Mouse (Mus musculus): ENCODE results near the gene Ing5.
"Not testable (repeated sequence)": the region's sequence is repeated elsewhere in the genome, so short reads cannot be mapped to it uniquely, and the experiment has no call there.

Gene Ing5

GRCm38 (mm10) chr1:93803556-93804507 is at the start of gene Ing5:
TSS of gene Ing5 (plus strand) at chr1:93803965.
- DNase-seq (ENCODE audit: low spot score in 2 of 2) = peak; percentile 99

DNA sequence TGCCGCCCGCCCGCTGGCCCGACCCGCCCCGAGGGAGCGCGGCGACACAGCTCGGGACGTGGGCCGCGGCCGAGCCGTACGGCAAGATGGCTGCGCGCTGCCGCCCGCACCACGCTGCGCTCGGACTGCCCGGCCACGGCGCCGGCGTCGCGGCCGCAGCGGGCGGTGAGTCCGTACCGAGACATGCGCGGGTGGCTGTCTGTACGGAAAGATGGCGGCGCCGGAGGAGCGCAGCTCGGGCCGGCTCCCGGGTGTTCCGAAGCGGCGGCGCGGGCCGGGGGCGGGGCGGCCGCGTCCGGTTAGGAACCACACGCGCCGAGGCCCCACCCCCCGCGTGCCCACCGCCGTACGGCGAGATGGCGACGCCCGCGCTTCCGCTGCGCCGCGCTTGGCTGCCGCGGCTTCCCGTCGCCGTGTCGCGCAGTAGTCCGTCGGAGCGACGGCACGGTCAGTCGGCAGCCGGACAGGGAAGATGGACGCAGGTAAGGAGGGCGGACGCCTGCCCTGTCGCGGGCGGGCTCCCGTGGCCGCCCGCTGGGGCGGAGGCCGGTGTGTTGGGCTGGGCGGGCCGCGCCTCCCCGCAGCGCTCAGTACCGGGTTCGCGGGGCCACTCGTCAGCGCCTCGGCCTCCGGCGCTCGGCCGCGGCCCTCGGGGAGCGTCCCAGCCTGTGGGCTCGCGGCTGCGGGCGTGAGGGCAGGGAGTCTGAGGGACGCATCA is 49.0 kb upstream of the Ing5 start, which contains the start of gene Thap4:
TSS of gene Thap4 (minus strand) at position 292 of the 718 bp plus-strand sequence.
- DNase-seq (ENCODE audit: low spot score in 2 of 2) = peak; percentile 92 to 95

DNA sequence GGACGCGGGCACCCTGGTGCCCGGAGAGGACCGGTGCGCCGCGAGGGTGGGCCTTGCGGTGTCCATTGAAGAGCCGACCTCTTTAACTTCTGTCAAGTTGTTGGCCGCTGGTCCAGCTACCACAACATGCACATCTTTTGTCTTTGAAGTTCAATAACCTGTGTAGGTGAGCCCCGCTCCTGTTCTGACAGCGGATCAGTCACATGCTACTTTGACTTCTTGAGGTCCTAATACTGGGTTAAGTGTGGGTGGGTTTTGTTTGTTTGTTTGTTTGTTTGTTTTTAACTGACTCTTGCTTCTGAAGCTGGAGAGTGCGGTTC is 48.5 kb upstream of the Ing5 start:
- DNase-seq (ENCODE audit: low spot score in 2 of 2) = no peak

DNA sequence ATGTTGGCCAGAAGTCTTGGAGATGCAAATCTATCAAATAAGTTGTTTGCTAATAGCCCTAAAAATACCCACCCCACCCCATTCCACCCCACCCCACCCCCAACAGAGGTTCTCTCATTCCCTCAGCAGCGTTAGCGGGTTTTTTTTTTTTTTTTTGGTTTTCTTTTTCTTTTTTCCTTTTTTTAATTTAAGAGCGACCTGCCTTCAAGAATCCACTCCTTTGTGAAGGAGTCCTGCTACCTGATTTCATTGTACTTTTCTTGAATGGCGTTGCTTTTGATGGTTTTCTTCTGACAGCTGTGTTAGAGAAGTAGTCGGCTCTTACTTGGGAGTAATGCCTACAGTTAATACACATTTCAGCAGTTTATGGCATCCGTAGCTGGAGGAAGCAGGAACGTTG is 48.1 kb upstream of the Ing5 start:
- DNase-seq (ENCODE audit: low spot score in 2 of 2) = no peak

GRCm38 (mm10) chr1:93756154-93756553 is 47.6 kb upstream of the Ing5 start:
- DNase-seq (ENCODE audit: low spot score in 2 of 2) = no peak

DNA sequence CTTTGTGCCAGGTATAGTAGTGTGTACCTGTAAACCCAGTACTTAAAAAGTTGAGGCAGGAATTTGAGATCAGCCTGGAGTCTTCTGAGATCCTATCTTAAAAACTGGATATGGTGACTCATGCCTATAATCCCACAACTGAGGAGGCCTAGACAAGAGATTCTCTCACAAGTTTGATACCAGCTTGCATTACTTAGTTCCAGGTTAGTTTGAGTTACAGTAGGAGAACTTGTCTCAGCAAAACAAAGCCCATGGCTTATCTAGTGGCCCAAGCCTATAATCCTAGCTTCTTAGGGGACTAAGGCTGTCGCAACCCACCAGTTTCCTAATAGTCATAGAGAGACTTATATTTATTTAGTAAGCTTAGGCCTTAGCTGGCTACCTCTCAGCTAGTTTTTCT is 43.7 kb upstream of the Ing5 start:
- DNase-seq (ENCODE audit: low spot score in 2 of 2) = no peak

GRCm38 (mm10) chr1:93763531-93763930 is 40.2 kb upstream of the Ing5 start:
- not testable (repeated sequence) for DNase-seq (ENCODE audit: low spot score in 2 of 2)

DNA sequence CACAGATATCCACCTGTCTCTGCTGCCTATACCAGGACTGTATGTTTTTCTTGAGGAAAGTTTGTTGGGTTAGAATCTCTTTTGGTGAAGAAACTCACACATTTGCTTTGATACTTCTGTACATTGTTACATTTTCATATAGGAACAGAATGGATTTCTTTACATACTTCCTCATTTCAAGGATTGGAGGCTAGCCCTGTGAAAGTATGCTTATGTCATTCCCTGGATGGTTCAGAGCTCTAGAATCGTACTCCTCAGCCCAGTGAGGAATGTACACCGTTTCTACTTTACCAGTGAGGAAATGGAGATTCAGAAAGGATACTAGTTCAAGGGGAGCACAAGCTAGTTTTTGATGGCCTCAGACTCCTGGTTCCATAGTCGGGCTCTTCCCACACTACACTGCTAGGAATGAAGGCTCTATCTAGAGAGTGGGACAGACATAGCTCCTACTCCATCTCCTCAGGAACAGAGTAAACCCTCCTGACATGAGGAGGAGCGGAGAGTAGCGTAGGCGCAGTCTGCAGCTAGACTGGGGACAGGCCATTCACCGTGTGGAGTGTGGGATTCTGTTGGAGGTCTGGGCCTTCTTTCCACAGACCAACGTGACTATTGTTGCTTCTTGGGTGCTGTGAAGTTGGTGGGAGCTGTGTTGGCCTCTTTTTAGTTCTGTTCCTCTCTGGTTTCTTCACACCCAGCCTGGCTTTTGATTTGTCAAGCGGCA is 38.7 kb upstream of the Ing5 start:
- no peak for DNase-seq (ENCODE audit: low spot score in 2 of 2)

DNA sequence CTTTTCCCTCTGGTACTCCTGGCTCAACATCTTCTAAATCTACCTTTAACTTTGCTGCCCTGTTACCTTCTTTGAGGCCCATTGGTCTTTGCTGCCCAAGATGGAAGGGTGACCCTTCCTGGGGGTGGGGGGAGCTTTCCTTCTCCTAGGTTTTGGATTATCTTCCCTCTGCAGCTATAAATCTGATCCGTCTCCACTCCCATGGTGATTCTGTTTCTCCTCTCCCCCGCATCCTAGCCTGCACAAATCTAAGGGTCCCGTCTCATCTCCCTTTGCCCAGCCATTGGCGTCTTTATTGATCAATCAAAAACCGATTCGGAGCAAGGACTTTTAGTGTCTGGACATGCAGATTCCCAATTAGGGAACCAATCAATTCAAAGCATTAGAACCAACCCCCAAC is 36.2 kb upstream of the Ing5 start:
- no peak for DNase-seq (ENCODE audit: low spot score in 2 of 2)

DNA sequence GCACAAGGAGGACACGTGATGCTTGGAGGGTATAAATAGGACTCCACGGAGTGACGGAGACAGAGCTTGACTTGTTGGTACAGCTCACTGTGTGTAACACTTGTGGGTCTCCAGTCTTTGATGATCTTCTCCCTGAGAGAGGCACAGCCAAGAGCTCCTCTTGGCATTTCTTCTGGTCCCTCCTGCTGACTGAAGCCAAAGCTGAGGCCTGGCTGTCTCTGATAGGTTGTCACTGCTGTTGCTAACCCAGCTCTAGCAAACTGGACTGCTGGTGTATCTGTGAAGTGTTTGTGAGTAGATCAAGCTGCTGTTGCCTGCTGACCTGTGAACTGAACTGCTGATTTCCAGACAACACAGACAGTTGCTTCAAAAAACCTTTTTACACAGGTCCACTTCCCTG is 33.9 kb upstream of the Ing5 start:
- DNase-seq (ENCODE audit: low spot score in 2 of 2) = no peak

GRCm38 (mm10) chr1:93776686-93777085 is 27.1 kb upstream of the Ing5 start:
- DNase-seq (ENCODE audit: low spot score in 2 of 2) = no peak

DNA sequence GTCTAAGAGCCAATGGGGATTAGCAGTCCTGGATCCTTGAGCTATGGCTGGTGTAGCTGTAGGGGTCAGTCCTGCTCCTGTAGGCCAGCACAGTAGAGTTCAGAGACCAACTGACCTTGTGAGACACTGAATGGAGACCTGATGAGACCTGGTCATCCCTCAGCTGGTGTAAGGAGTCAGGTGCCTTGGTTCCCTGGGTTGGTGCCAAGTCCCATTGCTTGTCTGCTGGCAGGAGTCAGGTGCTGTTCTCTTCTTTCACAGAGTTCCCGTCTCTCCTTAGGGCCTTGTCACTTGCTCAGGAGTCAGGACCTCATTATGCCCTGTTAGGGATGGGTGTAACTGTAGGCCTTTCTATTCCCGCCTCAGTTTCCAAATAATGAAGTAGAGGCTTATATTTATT is 16.9 kb upstream of the Ing5 start:
- no peak for DNase-seq (ENCODE audit: low spot score in 2 of 2)

- DNase-seq (ENCODE audit: low spot score in 2 of 2) = no peak
Observed at GRCm38 (mm10) chr1:93794526-93794925, 9.2 kb upstream of the Ing5 start.

DNA sequence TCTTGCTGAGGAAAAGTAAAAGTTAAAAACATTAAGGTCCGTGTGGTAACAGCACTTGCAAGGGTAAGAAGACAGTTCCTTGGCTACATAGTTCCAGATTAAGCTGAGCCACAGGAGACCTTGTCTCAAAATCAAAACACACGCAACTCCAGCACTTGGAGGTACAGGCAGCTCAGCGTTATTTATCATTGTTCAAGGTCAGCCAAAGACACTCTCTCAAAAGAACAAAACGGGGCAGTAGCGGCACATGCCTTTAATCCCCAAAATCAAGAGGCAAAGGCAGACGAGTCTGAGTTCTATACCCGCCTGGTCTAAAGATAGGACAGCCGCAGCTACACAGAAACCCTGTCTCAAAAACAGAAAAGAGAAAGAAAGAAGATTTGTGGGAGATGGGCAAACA is 7.9 kb upstream of the Ing5 start:
- DNase-seq (ENCODE audit: low spot score in 2 of 2) = no peak

DNA sequence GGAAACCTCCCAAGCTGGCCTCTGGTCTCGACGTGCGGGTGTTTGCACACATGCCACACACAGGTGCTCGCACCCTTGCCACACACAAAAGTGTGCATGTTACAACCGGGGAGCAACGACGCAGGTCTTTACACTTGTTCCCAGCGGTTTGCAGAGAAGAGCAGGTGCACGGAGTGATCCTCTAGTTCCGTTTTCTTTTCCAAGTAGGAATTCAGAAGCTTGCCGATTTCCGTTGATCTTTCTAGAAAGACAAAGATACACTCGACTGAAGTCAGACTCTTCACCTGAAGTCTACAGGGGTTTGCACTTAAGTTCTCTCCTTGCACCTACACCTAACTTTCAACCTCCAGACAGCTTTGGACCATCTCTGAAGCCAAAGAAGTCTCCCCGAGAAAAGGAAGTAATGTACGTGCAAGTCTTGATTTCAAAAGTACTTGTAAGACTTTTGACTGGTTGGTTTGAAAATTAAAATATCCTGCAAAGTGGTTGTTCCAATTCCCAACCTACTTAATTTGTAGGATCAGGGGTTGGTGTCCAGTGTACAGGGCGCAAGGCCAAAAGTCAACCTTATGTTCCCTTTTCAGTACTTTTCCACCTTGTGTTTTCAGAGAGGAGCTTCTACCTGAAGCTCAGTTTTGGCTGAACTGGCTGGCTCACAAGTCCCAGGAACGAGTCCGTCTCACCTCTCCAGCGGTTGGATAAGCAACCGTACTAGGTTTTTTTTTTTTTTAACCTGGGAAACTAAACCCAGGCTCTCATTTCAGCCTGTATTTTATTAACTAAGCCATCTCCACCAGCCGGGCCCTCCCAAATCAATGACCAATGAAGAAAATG is 2.9 kb upstream of the Ing5 start:
- DNase-seq (ENCODE audit: low spot score in 2 of 2) = no peak

- peak; percentile 91 to 93 for DNase-seq (ENCODE audit: low spot score in 2 of 2)
Observed at GRCm38 (mm10) chr1:93801741-93802238, 2.0 kb upstream of the Ing5 start, which contains the start of gene Dtymk. TSS of gene Dtymk (minus strand) at chr1:93801934.

- DNase-seq (ENCODE audit: low spot score in 2 of 2) = no peak
Observed at GRCm38 (mm10) chr1:93802771-93803170, 994 bp upstream of the Ing5 start.

GRCm38 (mm10) chr1:93804818-93805217 is 1.1 kb downstream of the Ing5 start:
- DNase-seq (ENCODE audit: low spot score in 2 of 2) = no peak

DNA sequence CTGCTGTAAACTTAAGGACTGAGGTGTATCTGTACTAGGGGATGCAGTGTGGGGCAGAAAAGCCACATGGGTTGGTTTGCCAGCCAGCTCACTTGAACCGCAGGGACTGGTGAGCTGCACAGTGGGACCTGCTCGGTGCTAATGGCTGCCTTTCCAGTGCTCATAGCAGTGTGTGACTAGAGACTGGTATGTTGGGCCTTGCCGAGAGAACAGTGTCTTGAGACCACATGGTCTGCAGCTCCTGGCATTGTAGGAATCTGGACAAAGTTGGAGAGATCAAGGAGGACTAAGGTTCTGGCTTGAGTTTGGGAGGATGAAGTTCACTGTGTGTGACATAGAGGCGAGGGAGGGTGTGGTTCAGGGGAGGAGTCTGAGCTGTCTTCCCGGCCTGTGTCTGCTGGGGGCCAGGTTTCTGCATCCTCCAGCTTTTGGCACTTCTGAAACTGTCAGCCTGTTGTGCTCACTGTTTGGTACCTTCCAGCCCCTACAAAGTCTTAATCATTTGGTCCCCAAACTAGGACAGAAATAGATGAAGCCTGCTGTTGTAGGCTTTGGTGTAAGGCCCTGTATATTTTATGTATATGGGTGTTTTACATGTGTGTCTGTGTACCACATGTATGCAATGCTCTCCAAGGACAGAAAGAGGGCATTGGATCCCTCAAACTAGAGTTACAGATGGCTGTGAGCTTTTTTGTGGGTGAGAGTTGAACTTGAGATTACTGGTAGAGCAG is 1.6 kb downstream of the Ing5 start:
- no peak for DNase-seq (ENCODE audit: low spot score in 2 of 2)

GRCm38 (mm10) chr1:93808871-93809270 is 5.1 kb downstream of the Ing5 start:
- no peak for DNase-seq (ENCODE audit: low spot score in 2 of 2)

All from frontal cortex, postnatal 36 days (tissue).